Mouse (Mus musculus): ENCODE measurements around the gene Hdac1.
A peak's percentile ranks its signal among the peaks of the same experiment; 100 is the strongest.

Hdac1 gene

GRCm38 (mm10) chr4:129542592-129543141 is at the start of gene Hdac1:
TSS of gene Hdac1 (minus strand) at chr4:129542713.
- DNase-seq, result peak; percentile 99

- no peak for DNase-seq
Measured at GRCm38 (mm10) chr4:129588865-129589264, 46.4 kb upstream of the Hdac1 start.

- DNase-seq, result no peak
Measured at GRCm38 (mm10) chr4:129586943-129587342, 44.4 kb upstream of the Hdac1 start.

- no peak for DNase-seq
Measured at GRCm38 (mm10) chr4:129585773-129586172, 43.3 kb upstream of the Hdac1 start.

- DNase-seq, result peak; percentile 96
Measured at GRCm38 (mm10) chr4:129584884-129585608, 42.5 kb upstream of the Hdac1 start.

GRCm38 (mm10) chr4:129584370-129584769 is 41.9 kb upstream of the Hdac1 start:
- no peak for DNase-seq

GRCm38 (mm10) chr4:129582251-129582650 is 39.7 kb upstream of the Hdac1 start:
- no peak for DNase-seq

- DNase-seq, result no peak
Measured at GRCm38 (mm10) chr4:129580347-129580746, 37.8 kb upstream of the Hdac1 start.

- DNase-seq, result peak; percentile 37
Measured at GRCm38 (mm10) chr4:129578466-129578865, 36.0 kb upstream of the Hdac1 start, which contains the start of gene Fam167b. TSS of gene Fam167b (minus strand) at chr4:129578549.

GRCm38 (mm10) chr4:129577688-129578087 is 35.2 kb upstream of the Hdac1 start:
- DNase-seq, result no peak

- peak; percentile 81 for DNase-seq
Measured at GRCm38 (mm10) chr4:129576863-129577491, 34.5 kb upstream of the Hdac1 start.

GRCm38 (mm10) chr4:129575171-129575844 is 32.8 kb upstream of the Hdac1 start:
- peak; percentile 65 for DNase-seq

- DNase-seq, result no peak
Measured at GRCm38 (mm10) chr4:129573430-129573829, 30.9 kb upstream of the Hdac1 start, which contains the start of gene Lck. TSS of gene Lck (minus strand) at chr4:129573641.

- DNase-seq, result no peak
Measured at GRCm38 (mm10) chr4:129573093-129573370, 30.5 kb upstream of the Hdac1 start.

GRCm38 (mm10) chr4:129572236-129573092 is 30.0 kb upstream of the Hdac1 start:
- peak; percentile 27 for DNase-seq

- no peak for DNase-seq
Measured at GRCm38 (mm10) chr4:129571551-129572084, 29.1 kb upstream of the Hdac1 start.

- DNase-seq, result no peak
Measured at GRCm38 (mm10) chr4:129570028-129570427, 27.5 kb upstream of the Hdac1 start.

- no peak for DNase-seq
Measured at GRCm38 (mm10) chr4:129568366-129568765, 25.9 kb upstream of the Hdac1 start.

GRCm38 (mm10) chr4:129565139-129565538 is 22.6 kb upstream of the Hdac1 start:
- DNase-seq, result no peak

GRCm38 (mm10) chr4:129563718-129564117 is 21.2 kb upstream of the Hdac1 start:
- no peak for DNase-seq

GRCm38 (mm10) chr4:129561184-129561583 is 18.7 kb upstream of the Hdac1 start:
- DNase-seq, result no peak

GRCm38 (mm10) chr4:129558321-129558955 is 15.9 kb upstream of the Hdac1 start:
- DNase-seq, result no peak

All from lung, postnatal 36 days (tissue).